Mouse (Mus musculus) frontal cortex, adult 2 months (tissue): ENCODE results near the gene Wfikkn1. TPM values are rescaled to one million over a fixed set of nuclear protein-coding genes. Genes with fewer than 3 reads are reported as not detected.
A peak's percentile ranks its signal among the peaks of the same experiment; 100 is the strongest.

Experiments used
- DNase-seq, 2 experiments: peaks; one replicate each; pipeline ENCODE4 v3.0.0; 2022; ENCODE audit warnings: low spot score in 1 of 2; ENCODE audit errors: extremely low spot score in 1 of 2
- polyA plus RNA-seq: library from polyadenylated mRNA; depleted of rRNA; stranded (reverse); fragments of >200 nt; gene quantifications from 2 replicates; pipeline ENCODE4 v1.2.3, GENCODE M21; 2012

Wfikkn1 gene
- polyA plus RNA-seq, 1 experiment, result 0.64 TPM

DNA sequence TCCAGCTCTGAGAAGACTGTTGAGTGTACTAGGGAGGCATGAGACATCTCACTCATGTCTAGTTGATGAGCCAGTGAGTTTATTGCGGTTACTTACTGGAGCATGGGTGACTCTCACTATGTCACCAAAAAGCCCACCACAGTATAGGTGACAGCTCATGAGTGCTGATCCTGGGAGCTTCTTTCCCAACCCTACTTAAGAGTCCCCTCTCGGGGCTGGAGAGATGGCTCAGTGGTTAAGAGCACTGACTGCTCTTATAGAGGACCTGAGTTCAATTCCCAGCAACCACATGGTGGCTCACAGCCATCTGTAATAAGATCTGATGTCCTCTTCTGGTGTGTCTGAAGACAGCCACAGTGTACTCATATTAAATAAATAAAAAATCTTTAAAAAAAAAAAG lies 10.7 kb downstream of the Wfikkn1 start:
- DNase-seq, result no peak

DNA sequence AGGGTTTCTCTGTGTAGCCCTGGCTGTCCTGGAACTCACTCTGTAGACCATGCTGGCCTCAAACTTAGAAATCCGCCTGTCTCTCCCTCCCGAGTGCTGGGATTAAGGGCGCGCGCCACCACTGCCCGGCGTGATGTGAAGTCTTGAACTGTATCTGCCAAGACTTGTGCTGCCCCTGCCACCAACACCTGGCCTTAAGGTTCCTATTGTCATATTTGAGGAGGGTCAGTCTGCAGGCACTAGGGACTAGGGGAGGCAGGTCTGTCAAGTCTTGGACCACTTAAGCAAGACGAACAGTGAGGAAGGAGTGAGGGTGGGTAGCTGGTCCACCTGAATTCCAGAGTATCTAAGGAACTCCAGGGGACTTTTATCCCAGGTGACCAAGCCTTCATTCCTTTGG lies 11.2 kb downstream of the Wfikkn1 start:
- no peak for DNase-seq

DNA sequence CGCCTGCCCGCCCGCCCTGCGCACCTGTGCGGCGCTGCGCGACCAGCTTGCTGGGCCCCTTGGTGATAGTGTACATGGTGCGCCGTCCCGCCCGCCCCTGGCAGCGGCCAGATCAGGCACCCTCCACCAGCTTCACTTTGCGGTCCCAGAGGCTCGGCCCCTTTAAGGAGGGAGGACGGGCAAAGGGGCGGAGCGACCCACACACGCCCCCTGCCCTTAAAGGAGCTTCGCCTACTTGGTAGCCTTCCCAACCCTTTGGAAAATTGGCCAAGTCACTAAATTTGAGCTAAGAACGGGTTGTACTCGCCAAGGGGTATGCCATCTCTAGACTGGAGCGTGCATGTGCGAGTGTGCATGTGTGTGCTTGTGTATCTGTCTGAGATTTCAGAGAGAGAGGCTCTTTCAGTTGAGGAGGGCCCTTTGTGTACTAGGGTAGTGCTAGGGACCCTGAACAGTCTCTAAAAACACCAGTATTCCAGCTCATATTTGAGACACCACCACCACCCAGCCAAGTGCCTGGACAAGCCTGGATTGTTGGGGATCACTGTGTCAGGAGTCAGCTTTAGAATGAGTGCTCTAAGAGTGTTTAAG lies 12.0 kb downstream of the Wfikkn1 start, which contains the start of gene Mcrip2:
TSS of gene Mcrip2 (minus strand) at position 164 of the 591 bp plus-strand sequence.
- DNase-seq, result peak in 1 of 2 experiments; percentile 83

DNA sequence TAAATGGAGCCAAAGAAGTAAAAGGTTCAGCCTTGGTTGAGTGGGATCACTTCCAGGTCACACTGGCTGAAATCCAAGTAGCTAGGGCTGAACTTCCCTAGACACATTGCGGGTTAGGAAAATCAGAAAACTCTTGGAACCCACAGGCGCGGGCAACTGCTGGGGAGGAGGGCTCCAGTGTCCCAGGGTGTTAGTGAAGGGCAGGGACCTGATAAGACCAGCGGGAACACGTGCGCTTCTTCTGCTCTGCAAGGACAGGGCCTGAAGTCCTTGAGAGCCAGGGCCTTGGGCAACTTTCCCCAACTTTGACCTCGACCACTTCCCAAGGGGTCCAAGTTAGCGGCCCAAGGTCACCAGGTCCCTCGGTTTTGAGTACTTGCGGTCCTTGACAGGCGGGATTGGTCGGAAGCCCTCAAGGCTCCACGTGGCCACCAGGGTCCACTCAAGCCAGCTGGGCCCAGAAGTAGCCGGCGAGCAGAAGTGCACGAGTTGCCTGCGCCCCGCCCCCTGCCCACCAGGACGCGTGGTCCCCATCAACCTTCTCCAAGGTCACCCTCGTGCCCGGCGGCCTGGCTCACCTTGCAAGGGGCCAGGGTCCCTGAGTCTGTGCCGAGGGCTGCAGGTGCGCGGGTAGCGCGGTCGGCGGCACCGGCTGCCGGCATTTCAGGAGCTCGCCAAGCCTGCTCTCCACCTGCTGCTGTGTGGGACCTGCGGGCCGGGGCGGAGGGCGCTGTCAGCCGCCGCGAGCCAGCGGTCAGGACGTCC lies 12.6 kb downstream of the Wfikkn1 start:
- DNase-seq, result no peak

DNA sequence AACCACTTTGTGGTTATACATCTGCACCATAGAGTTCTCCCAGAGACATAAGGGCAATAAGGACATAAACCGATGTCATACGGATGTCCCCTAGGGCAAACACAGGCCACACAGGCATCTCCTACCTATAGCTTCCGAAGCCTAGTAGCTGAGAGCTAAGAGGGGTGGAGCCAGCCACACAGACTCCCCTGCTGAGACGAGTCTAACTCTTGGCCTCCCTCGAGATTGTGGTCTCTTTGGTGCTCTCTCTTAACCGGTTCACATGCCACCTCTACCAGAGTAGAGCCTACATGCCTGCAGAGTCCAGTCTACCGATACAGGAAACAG lies 13.2 kb downstream of the Wfikkn1 start:
- DNase-seq, result no peak

DNA sequence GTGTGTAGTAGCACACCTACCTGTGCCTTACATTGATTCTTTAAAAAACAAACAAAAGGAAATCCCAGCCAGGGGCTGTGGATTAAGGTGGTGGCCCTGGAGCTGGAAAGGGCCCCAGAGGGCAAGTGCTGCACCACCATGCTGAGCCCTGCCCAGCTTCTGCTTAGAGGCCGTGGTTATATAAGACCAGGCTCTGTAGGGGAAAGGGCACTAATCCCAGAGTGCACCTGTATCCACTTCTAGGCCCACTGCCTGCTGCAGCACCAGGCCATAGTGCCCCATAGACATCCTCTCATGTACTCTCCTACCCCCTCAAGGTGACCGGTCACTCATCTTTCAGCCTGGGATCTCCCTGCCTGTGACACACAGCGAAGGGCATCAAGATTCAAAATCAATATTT lies 14.5 kb downstream of the Wfikkn1 start:
- DNase-seq, result no peak

DNA sequence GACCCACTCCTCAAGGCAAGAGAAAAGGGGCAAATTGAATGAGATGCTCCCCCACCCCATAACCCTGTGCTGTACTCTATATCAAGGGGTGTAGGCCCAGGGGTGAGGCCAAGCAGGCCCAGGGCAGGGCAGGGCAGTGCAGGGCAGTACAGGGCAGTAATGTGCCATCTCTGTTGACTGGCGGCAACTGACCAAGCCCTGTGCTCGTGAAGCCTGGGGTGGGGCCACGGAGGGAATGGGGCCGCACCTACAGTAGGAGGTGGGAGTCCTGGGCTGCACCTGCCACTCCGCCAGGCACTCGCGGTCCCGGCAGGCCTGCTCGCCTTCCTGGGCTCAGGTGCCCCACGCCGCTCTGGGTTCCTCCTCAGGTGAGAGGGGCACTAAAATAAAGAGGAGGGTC lies 15.4 kb downstream of the Wfikkn1 start:
- no peak for DNase-seq

DNA sequence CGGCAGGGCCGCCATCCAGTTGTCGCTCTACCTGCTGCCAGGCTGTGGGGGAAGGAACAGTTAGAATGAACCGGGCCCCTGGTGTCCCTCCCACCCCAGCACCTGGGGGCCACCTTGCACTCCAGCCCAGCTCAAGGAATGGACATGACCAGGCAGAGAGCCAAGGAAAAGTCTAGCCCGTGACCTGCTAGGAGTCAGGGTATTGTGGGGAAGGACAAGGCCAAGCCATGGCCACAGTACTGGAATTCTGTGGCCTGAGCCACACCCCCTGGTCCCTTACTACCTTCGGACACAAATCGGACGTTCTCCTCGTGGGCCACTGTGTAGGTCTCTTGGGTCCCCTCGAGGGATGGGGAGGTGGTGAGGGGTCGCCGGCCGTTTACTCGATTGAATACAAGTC lies 16.3 kb downstream of the Wfikkn1 start:
- DNase-seq, result no peak

DNA sequence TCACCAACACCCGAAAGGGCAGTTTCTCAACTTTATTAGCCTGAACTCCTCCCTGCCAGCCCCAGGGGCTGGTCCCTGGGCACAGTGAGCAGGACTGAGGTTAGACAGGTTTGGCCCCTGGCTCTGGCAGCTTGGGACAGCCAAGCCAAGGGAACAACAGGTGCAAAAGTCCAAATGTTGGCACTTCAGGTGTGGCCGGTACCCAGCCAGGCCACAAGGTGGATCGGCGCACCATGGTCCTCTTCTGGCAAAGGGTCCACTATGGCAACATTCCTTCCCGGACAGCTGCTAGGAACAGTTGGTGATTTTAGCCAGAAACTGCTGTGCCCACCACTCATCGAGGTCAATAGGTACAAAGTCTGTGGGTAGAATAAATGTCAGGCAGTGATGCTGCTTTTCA lies 17.0 kb downstream of the Wfikkn1 start:
- DNase-seq, result no peak

DNA sequence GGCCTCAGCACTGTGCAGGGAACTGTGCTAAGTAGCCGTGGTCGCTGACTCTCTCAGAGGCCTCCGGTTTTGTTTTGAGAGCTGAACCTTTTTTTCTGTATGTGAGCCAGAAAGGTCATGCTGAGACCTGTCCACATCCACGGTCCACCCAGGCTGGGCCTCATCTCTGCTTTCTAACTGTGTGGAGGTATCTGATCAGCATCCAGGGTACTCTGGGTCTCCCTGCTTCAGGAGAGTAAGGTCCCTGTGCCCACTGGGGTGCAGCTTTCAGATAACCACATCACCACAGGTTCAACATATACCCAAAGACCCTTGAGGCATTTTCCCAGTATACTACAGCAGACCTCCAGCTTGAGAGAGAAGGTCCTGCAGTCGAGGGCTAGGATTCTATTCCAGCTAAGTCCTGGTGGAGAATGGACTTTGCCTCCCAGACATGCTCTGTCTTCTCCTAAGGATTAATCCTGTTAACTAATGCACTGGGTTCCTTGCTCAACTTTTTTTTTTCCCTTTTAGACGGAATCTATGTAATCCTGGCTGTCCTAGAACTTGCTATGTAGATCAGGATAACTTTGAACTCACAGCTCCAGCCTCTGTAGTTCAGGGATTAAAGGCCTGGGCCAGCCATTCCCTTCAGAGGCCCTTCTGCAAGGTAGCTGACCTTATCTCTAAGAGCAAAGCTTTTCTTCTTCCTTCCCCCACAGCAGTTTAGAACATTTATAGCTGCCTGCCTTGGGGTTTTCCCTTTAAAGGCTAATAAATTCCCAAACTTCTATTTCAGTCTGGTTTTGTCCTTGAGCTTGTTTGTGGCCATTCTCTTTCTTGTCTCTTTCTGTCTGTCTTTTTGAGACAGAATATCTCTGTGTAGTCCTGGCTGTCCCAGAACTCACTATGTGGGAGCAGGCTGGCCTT lies 18.7 kb downstream of the Wfikkn1 start:
- DNase-seq, result no peak

DNA sequence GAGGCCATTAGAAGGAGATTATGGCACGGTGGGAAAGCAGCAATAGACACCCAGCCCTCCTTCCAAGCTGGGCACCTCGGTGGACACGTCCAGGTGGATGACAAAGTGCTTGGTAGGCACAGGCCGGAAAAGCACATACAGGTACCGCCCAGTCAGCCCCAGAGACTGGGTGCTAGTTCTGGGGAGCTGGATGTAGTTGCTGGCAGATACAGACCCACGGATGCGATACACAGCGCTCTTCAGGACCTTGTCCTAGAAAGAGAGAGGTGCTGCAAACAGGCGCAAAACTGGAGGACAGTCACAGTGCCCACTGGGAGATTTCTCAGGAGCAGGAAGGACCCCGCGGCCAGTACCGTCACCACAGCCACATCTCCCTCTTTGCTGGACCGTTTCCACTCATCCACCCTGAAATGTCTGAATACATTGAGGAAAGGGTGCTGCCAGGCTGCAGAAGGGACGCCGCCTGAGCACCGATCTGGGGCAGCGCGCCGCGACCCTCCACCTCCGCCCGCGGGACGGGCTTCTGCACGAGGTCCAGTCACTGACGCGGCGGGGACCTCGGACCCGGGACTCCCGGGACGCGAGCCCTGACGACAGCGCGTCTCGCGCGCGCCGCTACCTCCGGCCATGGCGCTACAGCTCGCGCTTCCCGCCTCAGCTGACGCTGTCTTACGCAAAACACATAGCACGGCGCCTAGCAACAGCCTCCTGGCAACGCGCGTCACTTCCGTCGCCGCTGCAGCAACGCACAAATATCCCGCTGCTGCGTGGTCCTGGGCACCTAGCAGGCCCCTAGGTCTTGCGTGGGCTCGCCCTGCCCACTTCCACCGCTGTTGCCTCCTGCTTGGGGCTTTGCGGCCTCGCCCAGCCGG lies 19.6 kb downstream of the Wfikkn1 start, which contains the start of gene Wdr90:
TSS of gene Wdr90 (minus strand) at position 670 of the 872 bp plus-strand sequence.
- peak; percentile 86 to 95 for DNase-seq

DNA sequence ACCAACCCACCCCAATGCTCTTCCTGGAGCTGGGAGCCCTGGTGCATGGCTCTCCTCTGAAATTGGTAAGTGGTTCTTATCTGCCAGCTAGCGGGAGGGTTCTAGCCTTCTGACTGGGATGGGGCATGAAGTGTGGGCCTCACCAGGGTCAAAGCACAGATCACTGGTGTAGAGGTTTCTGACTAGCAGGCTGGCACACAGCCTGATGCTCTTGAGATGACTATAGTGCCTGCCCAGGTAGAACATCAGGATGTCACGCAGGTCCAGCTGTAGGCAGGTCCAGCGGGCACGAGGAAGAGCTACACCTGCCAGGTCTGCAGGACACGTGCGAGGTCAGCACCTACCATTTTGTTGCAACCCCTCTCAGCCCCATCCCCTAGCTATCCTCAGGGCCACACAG lies 20.4 kb downstream of the Wfikkn1 start:
- DNase-seq, result no peak

DNA sequence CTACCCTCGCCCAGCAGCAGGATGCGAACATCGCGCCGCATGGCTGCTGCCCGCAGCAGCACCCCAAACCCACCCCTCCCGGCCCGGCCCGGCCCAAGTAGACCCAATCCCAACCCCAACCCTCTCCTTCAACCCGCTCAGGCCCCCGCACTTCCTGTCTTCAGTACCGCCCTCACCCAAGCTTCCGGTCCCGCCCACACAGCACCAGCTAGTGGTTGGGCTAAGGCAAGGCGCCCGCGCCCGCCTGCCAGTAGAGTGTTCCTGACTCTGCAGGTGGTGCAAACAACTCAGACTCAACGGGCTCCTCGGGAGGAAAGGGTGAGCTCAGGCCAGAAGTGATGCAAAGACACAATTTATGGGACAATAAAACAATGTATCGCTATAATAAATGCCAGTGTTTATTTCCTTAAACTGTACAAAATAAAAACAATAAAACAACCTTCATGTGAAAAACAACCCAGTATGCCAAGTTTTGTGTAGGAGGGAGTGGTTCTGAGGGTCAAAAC lies 36.2 kb downstream of the Wfikkn1 start, which contains the start of gene Rhot2:
TSS of gene Rhot2 (minus strand) at position 456 of the 506 bp plus-strand sequence.
- DNase-seq, result peak; percentile 87 to 97

DNA sequence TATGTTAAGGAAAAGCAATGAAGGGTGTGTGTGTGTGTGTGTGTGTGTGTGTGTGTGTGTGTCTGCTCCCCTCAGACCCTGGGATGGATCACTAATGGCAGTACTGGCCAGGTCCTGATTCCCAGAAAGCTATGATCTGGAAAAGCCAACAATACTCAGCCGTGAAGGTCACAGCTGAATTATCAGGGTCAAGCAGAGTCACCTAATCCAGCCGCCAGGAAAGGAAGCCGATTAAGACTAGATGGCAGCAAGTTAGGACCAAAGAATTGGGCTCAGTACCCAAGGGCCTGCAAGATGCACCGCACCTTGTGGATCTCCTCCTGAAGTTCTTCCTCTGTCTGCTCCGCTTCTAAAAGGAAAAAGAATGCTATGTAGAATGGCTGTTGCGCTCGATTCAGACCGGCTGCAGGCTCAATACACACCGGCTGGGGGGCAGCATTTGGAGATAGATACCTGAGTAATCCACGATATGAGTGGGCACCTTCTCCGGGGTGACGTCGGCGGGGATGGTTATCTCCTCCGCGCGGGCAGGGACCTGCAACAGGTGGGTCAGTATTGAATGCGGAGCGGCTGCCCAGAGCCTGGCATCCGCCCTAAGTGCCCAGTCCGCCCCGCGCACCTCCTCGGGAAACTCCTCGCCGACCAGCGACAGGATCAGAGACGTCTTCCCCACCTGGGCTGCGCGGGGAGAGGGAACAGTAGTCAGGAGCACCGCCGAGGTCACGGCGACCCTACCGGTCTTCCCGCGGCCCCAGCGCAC lies 36.8 kb downstream of the Wfikkn1 start:
- no peak for DNase-seq

DNA sequence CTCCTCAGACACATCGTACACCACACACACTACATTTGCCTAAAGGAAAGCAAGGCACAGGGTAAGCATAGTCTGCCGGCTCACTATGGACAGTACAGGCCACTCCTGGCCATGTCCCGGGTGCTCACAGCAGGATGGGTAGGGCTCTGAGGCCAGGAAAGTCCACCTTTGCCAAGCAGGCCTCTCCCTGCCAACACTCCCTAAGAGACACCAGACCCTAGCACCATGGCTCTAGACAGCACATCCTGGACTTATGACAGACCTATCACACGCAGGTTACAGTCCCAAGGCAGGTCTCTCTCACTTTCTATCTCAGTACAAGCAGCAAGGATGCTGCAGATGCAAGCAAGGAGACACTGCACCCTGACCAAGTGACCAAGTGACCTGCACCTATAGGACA lies 37.5 kb downstream of the Wfikkn1 start:
- no peak for DNase-seq

DNA sequence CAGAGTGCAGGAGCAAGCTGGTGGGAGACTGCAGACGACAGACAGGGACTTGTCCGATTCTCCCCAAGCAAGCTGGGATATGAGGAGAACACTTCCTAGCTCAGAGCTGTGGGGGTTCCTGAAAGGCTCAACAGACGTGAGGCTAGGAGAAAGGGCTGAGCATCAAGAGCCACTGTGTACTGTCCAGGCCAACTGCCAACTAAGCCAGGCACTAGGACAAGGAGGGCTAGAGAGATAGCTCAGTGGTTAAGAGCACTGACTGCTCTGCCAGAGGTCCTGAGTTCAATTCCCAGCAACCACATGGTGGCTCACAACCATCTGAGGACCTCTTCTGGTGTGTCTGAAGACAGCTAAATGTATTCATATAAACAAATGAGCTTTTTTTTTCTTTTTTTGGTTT lies 38.1 kb downstream of the Wfikkn1 start:
- DNase-seq, result no peak

DNA sequence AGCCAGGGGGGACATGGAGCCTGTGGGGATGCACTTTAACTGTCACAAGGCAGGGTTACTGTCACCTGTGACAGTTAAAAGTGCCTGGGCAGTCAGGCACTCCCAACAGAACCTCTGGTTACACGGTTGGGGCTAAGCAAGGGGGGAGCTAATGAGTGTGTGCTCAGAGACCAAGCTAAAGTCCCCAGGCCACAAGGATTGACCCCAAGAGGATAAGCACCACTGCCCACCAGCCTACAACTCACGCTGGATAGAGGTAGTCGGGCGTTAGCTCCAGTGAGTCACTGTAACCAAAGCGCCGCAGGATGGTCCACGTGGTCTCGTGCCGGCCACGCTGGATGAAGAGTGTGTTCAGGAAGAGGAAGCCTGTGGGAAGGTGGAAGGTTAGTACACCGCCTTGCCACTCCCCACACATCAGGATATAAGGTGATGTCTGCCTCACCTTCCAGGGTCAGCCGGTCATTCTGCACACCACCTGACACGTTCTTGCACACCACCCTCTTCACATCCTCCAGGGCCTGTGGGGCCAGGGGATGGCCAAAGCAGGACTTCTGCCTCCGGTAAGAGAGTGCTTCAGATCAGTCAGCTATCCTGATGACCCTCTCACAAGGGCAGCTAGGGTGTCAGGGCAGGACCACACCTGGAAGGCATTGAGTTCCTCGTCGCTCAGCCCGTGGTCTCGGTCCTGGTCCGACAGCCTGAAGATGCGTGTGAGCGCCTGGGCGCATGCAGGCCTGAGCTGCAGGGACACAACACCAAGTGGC lies 39.4 kb downstream of the Wfikkn1 start, which contains the start of gene Gm20683:
TSS of gene Gm20683 (minus strand) at position 647 of the 764 bp plus-strand sequence.
- no peak for DNase-seq

DNA sequence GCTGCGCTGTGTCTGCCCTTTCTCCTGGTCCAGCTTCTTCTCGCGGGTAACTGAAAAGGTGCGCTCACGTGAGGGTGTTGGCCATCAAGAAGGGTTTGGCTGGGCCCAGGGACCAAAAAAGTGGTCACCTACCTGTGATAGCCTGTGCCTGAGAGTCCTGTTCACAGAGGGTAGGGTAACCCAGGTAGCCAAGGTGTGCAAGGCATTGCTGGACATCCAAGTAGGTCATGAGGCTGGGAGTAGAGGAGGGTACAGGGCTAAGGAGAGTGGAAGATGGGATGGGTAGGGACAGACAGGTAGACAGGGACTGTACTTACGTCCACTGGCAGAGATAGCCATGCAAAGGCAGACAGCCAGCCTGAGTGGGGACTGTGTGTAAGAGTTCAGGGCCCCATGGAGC lies 40.1 kb downstream of the Wfikkn1 start:
- no peak for DNase-seq
